Mouse (Mus musculus) cerebral cortex, adult 2 months (tissue): ENCODE data around the gene H2al1f.

Source experiments
- WGBS: fragments of 180-500 bp; shearing (Covaris S2); methylation state at CpG from one replicate; pipeline ENCODE4 v1.1.7; 2018; 5-methylcytosine and 5-hydroxymethylcytosine counted together

The H2al1f gene

DNA sequence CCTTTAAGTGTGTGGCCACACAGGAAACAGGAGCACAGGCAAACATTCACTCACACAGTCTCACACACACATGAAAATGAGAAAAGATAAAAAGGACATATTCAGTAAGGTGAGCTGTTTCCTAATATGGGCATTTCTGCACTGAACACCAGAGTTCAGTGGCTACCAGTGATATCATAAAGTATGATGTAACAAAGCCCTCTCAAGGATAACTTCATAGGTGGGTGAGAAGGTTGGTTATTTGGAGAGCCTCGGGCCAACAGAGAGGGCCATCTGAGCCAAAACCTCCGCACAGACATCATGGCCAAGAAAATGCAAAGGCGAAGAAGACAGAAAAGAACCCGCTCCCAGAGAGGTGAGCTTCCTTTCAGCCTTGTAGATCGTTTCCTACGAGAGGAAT is at the start of gene H2al1f:
Gene H2al1f (plus strand): TSS at position 301 of the 400 bp plus-strand sequence.
- no CpG with 5 or more reads among the region's 6 CpGs for WGBS

DNA sequence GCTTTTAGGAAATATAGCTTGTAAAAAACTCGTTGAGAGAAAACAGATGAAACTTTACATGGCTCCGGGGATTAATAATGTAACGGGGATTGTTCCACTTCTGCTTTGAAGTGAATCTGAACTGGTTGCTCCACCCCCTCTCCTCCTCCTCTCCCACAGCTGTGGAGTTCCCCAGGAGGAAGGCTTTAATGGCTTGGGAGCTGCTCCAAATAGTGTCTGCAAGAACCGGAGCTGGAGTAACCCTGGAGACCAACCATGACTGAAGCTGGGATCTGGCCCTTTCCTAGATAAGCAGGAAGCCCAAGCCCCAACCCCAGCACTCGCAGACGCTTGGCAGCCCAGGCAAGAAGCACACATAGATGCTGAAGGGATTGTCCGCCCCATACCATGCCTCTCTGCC is 47.2 kb upstream of the H2al1f start:
- WGBS = 43% methylated on average over 7 of the region's 7 CpGs

DNA sequence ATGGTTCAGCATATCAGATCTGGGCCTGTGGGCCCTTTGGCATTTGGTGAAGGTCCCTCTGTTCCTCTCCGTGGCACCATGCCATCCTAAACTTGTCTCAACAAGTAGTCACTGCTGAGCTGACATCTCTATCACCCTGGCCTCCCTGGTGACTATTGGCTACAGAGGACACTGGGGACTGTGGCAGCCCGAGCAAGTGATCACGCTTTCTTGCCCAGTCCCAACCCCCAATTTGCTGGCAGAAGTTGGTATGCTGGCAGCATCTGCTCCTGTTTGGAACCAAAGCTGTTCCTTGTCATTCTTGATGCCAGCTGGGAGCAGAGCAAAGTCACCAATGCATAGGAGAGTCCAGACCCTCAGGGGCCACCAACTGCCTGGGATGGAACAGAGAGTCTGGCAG is 45.9 kb upstream of the H2al1f start:
- 72% methylated on average over 3 of the region's 3 CpGs for WGBS

DNA sequence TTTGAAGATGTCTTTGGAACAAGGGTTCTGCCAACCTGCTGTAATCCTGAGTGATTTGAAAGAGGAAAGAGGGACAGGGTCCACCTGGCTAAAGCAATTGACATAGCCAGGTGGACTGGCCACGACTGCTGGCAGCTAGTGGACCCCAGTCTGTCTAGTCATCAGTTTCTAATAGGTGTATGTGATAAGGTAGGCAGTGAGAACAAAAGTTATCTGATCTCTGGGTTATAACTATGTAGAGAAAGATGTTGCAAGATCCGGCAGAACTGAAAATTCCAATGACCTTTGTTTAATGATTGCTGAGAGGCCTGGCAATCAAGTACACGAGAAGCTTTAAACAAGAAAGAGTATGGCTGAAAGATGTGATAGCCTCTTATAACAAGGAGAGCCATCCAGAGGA is 41.8 kb upstream of the H2al1f start:
- WGBS = 95% methylated on average over 3 of the region's 3 CpGs

DNA sequence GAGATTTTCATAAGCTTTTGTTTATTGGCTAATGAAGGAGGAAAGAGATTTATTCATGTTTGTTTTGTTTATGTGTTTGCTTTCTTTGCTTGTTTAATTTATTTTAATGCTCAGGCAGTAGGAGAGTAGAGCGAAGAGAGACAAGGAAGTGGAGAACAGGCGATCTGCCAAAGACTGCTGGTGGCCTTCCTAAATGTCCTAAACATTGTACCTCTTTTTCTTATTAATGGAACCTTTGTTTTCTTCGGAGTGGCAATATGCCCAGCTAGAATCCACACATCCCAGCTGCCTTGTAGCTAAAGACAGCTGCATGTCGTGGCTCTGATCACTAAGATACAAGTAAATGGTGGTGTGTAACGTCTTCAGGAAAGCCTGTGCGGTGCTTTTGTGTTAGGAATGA is 37.9 kb upstream of the H2al1f start:
- 49% methylated on average over 6 of the region's 6 CpGs for WGBS

DNA sequence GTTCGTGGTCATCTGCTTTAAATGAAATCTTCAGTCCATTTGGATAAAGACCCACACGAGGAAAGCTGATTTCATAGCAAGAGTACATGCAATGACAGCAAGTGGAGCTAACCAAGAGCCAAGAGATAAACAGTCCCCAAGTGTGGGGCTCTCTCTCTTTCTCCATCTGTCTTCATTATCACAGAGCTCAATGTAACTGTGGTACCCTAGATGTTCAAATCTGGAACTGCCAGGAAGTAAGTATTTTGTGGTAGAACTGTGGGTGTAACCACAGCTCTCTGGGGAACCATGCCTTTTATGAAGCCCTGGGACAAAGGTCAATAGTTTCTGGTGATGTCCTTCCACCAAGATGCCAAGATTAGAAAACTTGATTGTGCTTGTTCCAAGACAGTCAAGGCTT is 34.2 kb upstream of the H2al1f start:
- WGBS = 58% methylated on average over 2 of the region's 2 CpGs

DNA sequence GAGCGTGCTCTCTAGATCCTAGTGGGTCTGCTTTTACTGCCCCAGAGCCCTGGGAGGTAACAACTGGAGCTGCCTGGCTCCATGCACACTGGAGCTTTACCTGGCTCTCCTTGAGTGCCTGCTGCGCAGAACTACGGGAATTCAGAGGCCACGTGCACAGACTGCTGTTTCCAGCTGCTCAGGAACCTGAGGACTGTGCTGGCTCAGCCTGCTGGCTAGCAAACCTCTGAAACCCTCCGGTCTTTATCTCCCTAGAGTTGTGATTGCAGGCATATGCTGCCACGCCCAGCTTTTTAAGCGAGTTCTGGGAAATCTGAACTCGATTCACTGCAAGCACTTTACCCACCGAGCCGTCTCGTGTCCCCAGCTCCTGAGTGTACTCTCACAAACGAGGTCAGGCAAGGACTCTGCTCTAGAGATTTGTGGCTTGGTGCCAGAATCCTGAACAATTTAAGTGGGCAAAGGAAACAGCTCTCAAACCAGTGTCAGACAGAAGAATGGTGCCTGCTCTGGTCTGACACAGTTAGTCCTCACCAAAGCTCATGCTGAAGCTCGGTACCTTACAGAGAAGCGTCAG is 26.6 kb upstream of the H2al1f start:
- 68% methylated on average over 14 of the region's 14 CpGs for WGBS

DNA sequence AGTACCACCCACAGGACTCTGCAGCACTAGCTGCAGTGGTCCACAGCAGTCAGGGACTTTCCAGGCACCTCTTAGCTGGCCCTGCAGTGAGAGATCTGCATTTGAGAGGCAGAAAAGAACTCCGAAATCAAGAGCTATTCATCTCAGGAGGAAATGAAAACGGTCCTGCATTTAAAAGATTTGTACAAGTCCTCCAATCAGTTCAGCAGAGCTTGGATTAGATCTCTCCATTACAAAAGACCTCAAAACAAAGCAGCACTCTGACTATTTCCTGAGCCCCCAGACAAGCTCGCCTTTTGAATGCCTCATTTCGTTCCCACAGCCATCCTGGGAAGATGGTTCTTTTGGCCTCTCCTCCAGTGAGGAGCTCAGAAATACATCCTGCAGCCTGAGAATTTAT is 25.7 kb upstream of the H2al1f start:
- WGBS = 59% methylated on average over 4 of the region's 4 CpGs

DNA sequence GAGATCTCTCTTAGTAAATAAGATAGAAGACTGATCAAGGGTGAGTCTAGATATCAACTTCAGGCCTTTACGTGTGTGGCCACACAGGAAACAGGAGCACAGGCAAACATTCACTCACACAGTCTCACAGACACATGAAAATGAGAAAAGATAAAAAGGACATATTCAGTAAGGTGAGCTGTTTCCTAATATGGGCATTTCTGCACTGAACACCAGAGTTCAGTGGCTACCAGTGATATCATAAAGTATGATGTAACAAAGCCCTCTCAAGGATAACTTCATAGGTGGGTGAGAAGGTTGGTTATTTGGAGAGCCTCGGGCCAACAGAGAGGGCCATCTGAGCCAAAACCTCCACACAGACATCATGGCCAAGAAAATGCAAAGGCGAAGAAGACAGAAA is 16.0 kb upstream of the H2al1f start, which contains the start of gene H2al1a:
Gene H2al1a (plus strand): TSS at position 301 of the 400 bp plus-strand sequence.
- no CpG with 5 or more reads among the region's 3 CpGs for WGBS

DNA sequence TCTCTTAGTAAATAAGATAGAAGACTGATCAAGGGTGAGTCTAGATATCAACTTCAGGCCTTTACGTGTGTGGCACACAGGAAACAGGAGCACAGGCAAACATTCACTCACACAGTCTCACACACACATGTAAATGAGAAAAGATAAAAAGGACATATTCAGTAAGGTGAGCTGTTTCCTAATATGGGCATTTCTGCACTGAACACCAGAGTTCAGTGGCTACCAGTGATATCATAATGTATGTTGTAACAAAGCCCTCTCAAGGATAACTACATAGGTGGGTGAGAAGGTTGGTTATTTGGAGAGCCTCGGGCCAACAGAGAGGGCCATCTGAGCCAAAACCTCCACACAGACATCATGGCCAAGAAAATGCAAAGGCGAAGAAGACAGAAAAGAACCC is 12.8 kb upstream of the H2al1f start, which contains the start of gene H2al1b:
Gene H2al1b (plus strand): TSS at position 301 of the 400 bp plus-strand sequence.
- 88% methylated on average over 1 of the region's 3 CpGs for WGBS

DNA sequence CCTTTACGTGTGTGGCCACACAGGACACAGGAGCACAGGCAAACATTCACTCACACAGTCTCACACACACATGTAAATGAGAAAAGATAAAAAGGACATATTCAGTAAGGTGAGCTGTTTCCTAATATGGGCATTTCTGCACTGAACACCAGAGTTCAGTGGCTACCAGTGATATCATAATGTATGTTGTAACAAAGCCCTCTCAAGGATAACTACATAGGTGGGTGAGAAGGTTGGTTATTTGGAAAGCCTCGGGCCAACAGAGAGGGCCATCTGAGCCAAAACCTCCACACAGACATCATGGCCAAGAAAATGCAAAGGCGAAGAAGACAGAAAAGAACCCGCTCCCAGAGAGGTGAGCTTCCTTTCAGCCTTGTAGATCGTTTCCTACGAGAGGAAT is 9.6 kb upstream of the H2al1f start, which contains the start of gene H2al1c:
Gene H2al1c (plus strand): TSS at position 301 of the 400 bp plus-strand sequence.
- 86% methylated on average over 1 of the region's 6 CpGs for WGBS

DNA sequence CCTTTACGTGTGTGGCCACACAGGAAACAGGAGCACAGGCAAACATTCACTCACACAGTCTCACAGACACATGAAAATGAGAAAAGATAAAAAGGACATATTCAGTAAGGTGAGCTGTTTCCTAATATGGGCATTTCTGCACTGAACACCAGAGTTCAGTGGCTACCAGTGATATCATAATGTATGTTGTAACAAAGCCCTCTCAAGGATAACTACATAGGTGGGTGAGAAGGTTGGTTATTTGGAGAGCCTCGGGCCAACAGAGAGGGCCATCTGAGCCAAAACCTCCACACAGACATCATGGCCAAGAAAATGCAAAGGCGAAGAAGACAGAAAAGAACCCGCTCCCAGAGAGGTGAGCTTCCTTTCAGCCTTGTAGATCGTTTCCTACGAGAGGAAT is 6.4 kb upstream of the H2al1f start, which contains the start of gene H2al1d:
Gene H2al1d (plus strand): TSS at position 301 of the 400 bp plus-strand sequence.
- WGBS = no CpG with 5 or more reads among the region's 6 CpGs

DNA sequence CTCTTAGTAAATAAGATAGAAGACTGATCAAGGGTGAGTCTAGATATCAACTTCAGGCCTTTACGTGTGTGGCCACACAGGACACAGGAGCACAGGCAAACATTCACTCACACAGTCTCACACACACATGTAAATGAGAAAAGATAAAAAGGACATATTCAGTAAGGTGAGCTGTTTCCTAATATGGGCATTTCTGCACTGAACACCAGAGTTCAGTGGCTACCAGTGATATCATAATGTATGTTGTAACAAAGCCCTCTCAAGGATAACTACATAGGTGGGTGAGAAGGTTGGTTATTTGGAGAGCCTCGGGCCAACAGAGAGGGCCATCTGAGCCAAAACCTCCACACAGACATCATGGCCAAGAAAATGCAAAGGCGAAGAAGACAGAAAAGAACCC is 3.3 kb upstream of the H2al1f start, which contains the start of gene H2al1e:
Gene H2al1e (plus strand): TSS at position 301 of the 400 bp plus-strand sequence.
- no CpG with 5 or more reads among the region's 3 CpGs for WGBS

DNA sequence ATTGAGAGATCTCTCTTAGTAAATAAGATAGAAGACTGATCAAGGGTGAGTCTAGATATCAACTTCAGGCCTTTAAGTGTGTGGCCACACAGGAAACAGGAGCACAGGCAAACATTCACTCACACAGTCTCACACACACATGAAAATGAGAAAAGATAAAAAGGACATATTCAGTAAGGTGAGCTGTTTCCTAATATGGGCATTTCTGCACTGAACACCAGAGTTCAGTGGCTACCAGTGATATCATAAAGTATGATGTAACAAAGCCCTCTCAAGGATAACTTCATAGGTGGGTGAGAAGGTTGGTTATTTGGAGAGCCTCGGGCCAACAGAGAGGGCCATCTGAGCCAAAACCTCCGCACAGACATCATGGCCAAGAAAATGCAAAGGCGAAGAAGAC is 3.0 kb downstream of the H2al1f start, which contains the start of gene H2al1g:
Gene H2al1g (plus strand): TSS at position 301 of the 400 bp plus-strand sequence.
- WGBS = no CpG with 5 or more reads among the region's 3 CpGs

DNA sequence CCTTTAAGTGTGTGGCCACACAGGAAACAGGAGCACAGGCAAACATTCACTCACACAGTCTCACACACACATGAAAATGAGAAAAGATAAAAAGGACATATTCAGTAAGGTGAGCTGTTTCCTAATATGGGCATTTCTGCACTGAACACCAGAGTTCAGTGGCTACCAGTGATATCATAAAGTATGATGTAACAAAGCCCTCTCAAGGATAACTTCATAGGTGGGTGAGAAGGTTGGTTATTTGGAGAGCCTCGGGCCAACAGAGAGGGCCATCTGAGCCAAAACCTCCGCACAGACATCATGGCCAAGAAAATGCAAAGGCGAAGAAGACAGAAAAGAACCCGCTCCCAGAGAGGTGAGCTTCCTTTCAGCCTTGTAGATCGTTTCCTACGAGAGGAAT is 6.2 kb downstream of the H2al1f start, which contains the start of gene H2al1h:
Gene H2al1h (plus strand): TSS at position 301 of the 400 bp plus-strand sequence.
- no CpG with 5 or more reads among the region's 6 CpGs for WGBS

DNA sequence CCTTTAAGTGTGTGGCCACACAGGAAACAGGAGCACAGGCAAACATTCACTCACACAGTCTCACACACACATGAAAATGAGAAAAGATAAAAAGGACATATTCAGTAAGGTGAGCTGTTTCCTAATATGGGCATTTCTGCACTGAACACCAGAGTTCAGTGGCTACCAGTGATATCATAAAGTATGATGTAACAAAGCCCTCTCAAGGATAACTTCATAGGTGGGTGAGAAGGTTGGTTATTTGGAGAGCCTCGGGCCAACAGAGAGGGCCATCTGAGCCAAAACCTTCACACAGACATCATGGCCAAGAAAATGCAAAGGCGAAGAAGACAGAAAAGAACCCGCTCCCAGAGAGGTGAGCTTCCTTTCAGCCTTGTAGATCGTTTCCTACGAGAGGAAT is 9.4 kb downstream of the H2al1f start, which contains the start of gene H2al1i:
Gene H2al1i (plus strand): TSS at position 301 of the 400 bp plus-strand sequence.
- WGBS = 92% methylated on average over 2 of the region's 5 CpGs

DNA sequence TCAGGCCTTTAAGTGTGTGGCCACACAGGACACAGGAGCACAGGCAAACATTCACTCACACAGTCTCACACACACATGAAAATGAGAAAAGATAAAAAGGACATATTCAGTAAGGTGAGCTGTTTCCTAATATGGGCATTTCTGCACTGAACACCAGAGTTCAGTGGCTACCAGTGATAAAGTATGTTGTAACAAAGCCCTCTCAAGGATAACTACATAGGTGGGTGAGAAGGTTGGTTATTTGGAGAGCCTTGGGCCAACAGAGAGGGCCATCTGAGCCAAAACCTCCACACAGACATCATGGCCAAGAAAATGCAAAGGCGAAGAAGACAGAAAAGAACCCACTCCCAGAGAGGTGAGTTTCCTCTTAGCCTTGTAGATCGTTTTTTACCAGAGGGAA is 12.6 kb downstream of the H2al1f start, which contains the start of gene H2al1j:
Gene H2al1j (plus strand): TSS at position 301 of the 400 bp plus-strand sequence.
- 96% methylated on average over 2 of the region's 2 CpGs for WGBS

DNA sequence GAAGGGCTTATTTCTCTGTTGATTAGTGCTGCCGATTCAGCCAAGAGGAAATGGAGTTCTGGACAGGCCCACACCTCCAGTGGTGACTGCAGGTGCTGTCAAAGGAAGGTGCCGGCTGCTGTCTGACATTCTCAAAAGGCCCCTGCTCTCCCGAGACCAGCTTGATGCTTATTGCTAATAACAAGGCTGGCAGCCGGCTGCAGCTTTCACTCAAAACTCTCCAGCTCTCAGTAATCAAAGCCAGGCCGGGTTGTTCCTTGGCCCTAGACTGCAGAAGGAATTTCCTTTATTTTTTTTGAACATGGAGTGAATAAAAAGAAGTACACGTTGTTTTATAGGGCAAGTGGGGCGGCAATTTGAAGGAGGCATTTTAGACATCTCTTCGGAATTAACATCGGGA is 30.8 kb downstream of the H2al1f start:
- 68% methylated on average over 9 of the region's 9 CpGs for WGBS

DNA sequence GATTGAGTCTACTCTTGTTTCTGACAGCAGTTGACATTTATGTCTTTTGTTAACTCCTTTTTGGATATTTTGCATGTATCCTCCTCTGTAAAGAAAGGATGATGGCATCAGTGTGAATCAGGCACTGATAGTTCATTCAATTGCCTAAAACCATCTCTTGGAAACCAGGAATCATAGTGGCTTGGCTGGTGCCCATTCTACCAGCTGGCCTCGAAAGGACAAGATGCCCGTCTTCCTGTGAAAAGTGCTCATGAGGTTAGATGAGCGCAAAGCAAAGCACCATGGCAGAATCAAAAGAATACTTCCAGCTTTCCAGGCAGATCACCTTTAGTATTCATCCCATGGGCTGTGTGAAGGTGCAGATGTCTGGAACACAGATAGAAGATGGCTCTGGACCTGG is 31.8 kb downstream of the H2al1f start:
- WGBS = 83% methylated on average over 3 of the region's 3 CpGs

DNA sequence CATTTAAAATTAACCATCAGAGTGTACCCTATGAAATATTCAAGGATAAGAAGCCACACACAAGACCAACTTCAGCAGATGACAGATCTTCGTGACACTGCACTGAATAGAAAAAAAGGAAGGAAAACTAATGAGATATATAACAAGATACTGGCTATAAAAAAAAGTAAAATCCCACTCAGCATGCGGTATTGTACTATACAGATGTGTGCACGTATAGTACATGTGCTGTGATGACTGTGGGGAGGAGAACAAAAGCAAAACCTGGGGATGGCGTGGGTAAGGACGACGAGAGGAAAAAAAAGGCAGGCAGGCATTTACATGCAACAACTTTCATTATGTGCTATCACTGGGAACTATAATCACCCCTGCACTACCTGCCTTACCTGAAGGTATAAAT is 45.9 kb downstream of the H2al1f start:
- WGBS = 86% methylated on average over 6 of the region's 6 CpGs

DNA sequence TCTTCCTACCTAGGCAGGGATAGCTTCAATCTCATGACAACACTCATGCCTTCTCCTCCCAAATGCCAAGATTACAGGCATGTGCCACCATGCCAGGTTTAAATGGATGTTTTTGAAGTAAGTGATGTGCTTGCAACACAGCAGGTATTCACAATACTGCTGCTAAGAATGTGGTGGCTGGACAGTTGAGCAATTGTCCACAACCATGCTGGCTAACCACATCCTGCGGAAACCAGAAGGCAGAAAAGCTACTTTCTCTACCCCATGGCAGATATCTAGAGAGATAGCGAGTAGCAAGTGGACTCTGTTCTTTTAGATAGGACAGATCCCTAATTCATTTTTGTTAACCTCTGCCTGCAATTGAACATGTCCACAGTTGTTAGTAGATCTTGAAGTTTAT is 46.3 kb downstream of the H2al1f start:
- WGBS = 91% methylated on average over 2 of the region's 2 CpGs

DNA sequence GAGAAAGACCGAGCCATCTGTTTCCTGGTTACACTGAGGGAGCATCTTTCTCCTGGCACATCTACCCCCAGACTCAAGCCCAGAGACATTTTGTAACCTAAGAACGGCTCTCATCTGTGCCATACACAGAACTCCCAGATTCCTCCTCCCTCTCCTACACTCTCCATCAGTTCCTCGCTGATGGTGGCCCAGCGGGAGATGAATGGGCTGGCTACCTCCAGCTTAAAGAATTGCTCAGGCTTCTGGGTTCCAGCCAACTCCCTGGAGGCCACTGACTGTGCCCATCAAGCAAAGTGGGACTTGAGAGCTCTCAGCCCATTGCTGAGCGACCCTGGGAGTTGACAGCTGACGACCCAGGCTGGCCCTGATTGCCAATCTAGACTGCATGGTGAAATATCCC is 48.9 kb downstream of the H2al1f start:
- WGBS = 58% methylated on average over 6 of the region's 6 CpGs
